Mouse (Mus musculus) urinary bladder, adult 18-20 months (tissue): ENCODE data around the gene Fam174a.

ENCODE experiments used
- DNase-seq, 2 experiments: peaks; one replicate each; pipeline ENCODE4 v3.0.0; 2022; ENCODE audit warnings: low spot score in 2 of 2, mixed read lengths in 2 of 2

The Fam174a gene

DNA sequence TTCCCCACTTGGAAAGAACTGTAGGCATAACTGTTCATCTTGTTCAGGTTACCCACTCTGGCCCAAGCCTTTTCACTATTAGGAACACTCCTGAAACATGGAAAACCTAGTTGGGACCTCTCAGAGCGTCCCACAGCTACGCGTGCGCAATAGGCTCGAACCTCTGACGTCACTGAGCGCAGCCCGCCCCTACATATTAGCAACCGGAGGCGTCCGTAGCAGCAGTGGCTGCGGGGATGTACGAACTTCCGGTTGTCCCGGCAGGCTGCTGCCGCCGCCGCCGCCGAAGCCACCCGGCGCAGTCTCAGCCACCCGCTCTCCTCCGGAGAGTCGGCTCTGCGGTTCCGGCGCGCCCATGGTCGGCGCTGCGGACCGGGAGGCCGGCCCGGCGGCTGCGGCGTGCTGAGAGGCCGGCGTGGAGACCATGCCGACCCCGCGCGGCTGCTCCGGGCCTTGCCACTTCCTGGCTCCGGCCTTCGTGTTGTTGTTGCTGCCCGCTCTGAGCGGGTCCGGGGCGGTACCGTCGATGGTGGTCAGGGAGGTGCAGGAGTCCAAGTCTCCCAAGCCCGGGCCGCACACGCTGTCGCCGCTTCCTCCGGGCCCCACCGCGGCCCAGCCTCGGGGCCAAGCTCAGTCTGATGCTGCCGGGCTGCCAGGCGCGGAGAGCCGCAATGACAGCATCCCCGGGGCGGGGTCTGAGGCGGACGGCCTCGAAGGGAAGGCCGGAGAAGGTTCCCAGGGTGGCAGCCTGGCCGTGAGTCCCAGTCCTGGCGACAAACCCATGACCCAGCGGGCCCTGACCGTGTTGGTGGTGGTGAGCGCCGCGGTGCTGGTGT, at the start of gene Fam174a:
Gene Fam174a, plus strand, starts transcription at position 231 of the 836 bp plus-strand sequence.
- peak; percentile 87 to 93 for DNase-seq

DNA sequence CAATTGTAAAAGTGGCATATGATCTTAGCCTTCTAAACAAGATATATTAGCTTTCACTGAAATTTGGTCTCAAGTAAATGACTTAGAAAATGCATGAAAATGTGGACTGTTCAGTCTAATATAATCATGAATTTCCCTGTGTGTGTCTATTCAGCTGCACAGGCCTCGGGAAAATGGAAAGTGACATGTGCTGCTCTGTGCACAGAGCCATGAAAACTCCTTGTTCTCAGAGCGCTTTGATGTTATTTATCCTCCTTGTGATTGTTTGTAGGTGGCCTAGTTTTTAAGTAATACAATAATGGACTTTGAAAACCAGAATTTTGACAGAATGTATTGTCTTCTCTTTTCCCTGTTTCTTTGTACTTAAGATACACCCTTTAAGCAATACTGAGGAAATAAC, 49.6 kb upstream of the Fam174a start:
- DNase-seq, result no peak

DNA sequence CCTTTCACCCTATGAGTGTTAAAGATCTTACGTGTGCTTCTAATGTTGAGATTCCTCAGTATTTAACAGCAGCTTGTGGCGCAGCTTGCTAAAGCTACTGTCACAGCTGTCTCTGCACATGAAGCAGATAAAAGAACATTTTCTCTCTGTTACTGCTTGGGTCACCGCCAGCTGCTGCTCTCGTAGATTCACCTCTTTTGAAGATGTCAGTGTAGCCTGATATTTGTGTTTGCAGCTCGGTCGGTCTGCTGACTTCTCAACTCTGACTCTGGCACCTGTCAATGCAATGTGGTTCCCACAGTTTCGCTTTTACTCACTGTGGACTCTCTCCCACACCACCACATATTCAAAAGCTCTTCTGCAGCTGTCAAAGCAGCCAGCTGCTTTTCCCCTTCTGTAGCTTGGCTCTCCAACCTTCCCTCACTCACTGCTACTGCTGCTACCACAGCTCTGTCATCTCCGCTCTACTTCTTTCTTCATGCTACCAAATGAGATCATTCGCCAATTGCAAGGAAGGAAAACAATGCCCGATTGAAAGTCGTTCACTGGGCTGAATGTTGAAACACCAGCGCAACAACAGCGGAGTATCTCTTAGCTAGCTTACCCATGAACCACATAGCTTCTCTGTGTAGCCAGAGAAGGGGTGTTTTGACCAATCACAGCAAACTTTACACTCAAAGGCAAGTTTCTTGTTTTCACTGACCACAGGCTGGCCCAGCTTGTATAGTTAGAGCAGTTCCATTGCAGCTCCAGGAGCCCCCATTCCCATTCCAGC, 45.3 kb upstream of the Fam174a start:
- DNase-seq, result no peak

DNA sequence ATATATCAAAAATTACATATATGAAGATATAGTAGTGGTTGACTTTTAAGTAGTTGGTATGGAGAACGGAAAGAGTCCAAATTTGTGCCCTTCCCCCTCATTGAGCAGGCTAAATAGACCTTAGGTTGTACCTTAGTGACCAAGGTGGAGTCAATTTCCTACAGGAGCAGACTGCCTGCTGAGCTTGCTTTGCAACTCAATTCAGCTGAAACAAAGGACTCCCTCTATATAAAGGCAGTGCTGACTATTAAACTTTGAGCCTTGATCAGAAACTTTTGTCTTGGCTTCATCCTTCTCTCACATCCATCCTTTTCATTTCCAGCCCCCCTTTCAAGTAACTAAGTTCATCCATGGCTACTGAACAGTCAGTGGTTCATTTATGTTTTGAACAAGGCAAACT, 40.1 kb upstream of the Fam174a start:
- no peak for DNase-seq

GRCm38 (mm10) chr1:95308324-95308723, 5.1 kb upstream of the Fam174a start:
- peak in 1 of 2 experiments; percentile 22 for DNase-seq

- DNase-seq, result no peak
Measured at GRCm38 (mm10) chr1:95314229-95314555, 769 bp downstream of the Fam174a start.

GRCm38 (mm10) chr1:95315981-95316380, 2.6 kb downstream of the Fam174a start:
- DNase-seq, result no peak

GRCm38 (mm10) chr1:95322219-95322618, 8.8 kb downstream of the Fam174a start:
- no peak for DNase-seq

DNA sequence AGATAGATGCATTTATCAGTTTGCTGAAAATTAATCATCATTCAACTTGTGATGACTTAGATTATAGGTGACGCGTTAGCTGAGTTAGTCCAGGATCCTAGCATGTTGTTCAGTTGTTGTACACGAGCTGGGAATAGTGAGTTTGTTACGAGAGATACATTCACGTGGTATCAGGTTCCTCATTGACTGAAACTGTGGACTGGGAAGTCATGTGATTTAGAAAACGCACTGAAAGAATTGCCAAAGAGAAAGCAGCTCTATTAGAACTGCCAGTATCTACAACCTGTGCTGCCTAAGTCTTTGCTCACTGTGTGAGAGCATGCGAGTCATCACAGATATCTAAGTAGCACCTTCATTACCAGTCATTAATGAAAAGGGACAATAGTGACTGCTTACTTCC, 9.6 kb downstream of the Fam174a start:
- no peak for DNase-seq

DNA sequence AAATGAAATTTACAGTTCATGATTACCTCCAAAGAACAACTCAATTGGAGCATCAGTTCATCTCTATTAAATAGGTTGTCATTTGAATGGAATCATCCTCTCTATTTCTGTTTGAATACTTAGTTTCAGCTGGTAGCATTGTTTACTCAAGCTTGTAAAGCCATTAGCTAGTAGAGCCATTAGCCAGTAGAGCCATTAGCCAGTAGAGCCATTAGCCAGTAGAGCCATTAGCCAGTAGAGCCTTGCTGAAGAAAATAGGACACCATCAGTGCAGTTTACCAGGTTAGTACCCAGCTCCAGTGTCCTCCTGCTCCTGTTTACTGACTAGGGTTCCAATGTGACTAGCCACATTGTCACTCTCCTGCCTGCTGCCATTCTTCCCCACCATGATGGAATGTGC, 13.4 kb downstream of the Fam174a start:
- no peak for DNase-seq

DNA sequence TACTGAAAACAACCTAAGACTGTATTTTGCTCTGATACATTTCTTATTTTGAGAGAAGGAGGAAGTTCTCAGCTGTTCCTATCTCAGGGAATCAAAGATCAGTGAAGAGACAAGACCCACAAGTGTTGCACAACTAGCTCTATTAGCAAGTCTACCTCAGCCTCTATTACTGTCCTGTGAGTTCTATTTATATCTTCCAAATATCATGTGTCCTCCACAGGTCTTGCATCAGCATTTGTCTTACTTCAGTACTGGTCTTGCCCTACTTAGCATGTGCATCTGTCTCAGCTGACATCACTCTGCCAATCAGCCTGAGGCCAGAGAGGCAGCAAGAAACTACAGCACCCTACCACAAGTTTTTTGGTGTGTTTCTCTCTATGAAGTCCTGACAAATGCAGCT, 26.2 kb downstream of the Fam174a start:
- no peak for DNase-seq

- DNase-seq, result no peak
Measured at GRCm38 (mm10) chr1:95342242-95342641, 28.8 kb downstream of the Fam174a start.

DNA sequence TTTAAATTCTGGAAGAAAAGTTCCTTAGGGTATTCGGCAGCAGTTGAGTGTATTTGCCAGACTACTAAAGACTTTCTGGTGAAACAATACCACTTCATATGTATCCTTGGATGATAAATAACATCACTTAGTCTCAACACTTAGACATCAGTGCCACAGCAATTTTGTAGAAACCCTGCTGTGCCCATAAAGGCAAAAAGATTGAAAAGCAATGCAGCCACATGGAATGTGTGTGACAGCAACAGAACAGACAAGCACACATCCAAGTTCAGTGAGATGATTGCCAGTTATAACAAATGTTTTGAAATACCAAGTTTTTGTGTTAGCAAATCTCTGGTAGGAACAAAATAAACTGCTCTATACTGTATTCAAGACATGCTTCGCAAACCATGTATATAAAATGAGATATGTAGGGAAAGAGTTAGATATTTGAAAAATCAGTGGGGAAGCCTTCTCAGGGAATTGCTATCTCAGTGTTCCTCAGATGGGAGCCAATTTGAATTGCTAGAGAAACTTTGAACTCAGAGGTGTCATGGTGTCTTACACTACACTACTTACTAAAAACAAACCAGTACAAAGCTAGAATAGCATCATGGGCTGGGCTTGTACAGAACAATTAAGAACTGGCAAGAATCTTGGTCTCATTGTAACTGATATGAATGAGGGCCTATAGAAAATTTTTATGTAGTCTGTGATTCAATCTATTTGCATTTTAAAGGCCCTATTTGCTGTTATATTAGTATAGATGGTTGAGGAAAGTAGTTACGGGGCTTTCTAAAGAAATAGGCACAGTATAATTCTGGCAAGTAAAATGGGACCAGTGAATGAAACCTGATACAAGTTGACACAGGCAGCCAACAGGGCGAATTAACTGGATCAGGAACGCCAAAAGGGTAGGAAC, 30.4 kb downstream of the Fam174a start:
- DNase-seq, result no peak

DNA sequence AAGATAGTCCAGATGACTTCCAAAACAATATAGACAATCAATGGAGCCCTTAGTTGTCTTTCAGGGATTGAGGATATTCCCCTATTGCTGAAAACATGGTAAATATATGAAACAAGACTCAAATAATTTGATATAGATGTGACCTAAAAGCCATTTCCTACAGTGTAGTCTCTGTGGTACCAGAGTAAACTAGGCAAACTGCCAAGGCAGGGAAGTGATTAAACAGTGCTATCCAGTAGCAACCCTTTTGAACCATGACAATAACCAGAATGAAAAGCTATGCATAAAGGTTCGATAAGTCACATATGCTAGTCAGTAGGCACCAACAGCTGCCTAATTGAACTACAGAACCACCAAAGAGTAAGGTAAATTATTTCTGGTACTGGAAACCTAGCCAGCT, 40.7 kb downstream of the Fam174a start:
- DNase-seq, result no peak

GRCm38 (mm10) chr1:95356904-95357303, 43.5 kb downstream of the Fam174a start:
- DNase-seq, result no peak

DNA sequence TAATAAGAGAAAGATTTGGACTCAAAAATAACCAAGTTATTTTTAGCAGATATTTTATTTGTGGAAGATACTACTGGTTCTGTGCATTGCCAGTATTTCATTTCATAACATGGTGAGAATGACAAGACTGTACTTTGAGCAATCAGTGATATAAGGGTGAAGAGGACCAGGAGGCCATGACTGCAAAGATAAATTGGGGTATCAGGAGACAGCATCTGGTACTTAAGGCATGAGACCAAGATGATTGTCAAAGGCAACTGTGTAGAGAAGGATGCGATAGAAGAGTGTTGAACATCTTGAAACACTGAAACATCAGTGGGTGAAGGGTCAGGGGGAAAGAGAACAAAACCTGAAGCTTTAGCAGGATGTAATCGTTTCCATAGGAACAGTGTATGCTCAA, 50.3 kb downstream of the Fam174a start:
- DNase-seq, result no peak

GRCm38 (mm10) chr1:95366616-95367373, 53.4 kb downstream of the Fam174a start:
- no peak for DNase-seq

DNA sequence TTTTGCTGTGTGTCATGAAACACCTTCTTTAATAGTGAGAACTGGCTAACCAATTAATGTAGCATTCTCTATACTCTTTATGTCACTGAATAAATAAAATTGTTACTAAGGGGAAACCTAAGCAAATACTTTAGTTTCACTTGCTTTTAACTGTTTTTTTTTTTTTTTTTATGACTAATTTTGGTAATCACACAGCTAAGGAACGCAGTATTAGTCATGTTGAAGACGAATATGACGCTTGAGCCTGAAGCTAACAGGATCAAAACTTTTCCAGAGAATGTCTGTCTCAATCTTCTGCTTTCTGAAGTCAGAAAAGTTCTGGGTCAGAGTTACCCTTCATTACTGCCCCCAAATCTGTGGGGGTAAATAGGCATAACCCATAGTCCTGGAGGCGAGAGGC, 54.3 kb downstream of the Fam174a start:
- no peak for DNase-seq

- no peak for DNase-seq
Measured at GRCm38 (mm10) chr1:95375443-95375842, 62.0 kb downstream of the Fam174a start.

DNA sequence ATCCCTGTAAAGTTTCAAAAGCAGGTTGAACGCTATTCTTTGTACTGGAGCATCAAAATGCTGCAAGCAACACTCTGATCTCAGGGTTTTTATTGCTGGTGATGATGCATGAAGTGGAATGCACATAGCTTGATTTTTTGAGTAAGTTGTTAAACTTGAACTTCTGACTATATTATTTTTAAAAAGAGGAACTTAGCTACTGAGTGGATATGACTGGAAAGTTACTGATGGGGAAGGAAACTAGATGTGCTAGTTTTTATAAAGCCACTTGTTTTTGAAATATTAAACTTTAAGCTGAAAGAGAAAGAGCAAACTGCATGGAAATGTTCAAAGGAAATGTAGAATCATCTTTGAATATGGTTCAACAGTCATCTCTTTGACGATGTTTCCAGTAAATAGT, 67.6 kb downstream of the Fam174a start:
- DNase-seq, result no peak
